Mouse (Mus musculus) testis, postnatal 14 days (tissue): Measurements from ENCODE around the gene Zfp239.

Source experiments
- DNase-seq: peaks from one replicate; pipeline ENCODE4 v3.0.0; 2021; ENCODE audit warnings: low spot score

Gene Zfp239

GRCm38 (mm10) chr6:117879408-117880115 lies 17.7 kb downstream of the Zfp239 start:
- peak; percentile 97 for DNase-seq

- DNase-seq, result no peak
Observed at GRCm38 (mm10) chr6:117880394-117880838, 18.5 kb downstream of the Zfp239 start.

GRCm38 (mm10) chr6:117881229-117881628 lies 19.3 kb downstream of the Zfp239 start:
- DNase-seq, result no peak

GRCm38 (mm10) chr6:117881997-117882396 lies 20.1 kb downstream of the Zfp239 start:
- DNase-seq, result no peak

GRCm38 (mm10) chr6:117885943-117886342 lies 24.0 kb downstream of the Zfp239 start:
- DNase-seq, result no peak

GRCm38 (mm10) chr6:117888032-117888431 lies 26.1 kb downstream of the Zfp239 start:
- no peak for DNase-seq

GRCm38 (mm10) chr6:117888642-117889096 lies 26.8 kb downstream of the Zfp239 start:
- DNase-seq, result no peak

- no peak for DNase-seq
Observed at GRCm38 (mm10) chr6:117890257-117890656, 28.4 kb downstream of the Zfp239 start.

GRCm38 (mm10) chr6:117891369-117892160 lies 29.7 kb downstream of the Zfp239 start:
- no peak for DNase-seq

- no peak for DNase-seq
Observed at GRCm38 (mm10) chr6:117892386-117892785, 30.5 kb downstream of the Zfp239 start.

GRCm38 (mm10) chr6:117893435-117893834 lies 31.5 kb downstream of the Zfp239 start:
- DNase-seq, result no peak

- no peak for DNase-seq
Observed at GRCm38 (mm10) chr6:117897800-117898199, 35.9 kb downstream of the Zfp239 start.

GRCm38 (mm10) chr6:117900126-117901080 lies 38.5 kb downstream of the Zfp239 start, which contains the start of gene Hnrnpf:
TSS of gene Hnrnpf (plus strand) at chr6:117900324.
- no peak for DNase-seq

- no peak for DNase-seq
Observed at GRCm38 (mm10) chr6:117901510-117902402, 39.9 kb downstream of the Zfp239 start.

GRCm38 (mm10) chr6:117902556-117902955 lies 40.7 kb downstream of the Zfp239 start:
- no peak for DNase-seq

- no peak for DNase-seq
Observed at GRCm38 (mm10) chr6:117903836-117904235, 41.9 kb downstream of the Zfp239 start.

GRCm38 (mm10) chr6:117905260-117905930 lies 43.5 kb downstream of the Zfp239 start:
- DNase-seq, result no peak

GRCm38 (mm10) chr6:117906015-117906531 lies 44.2 kb downstream of the Zfp239 start:
- no peak for DNase-seq

GRCm38 (mm10) chr6:117906590-117907271 lies 44.8 kb downstream of the Zfp239 start:
- DNase-seq, result peak; percentile 98
